Mouse (Mus musculus) liver, postnatal 0 days (tissue): Measurements from ENCODE around the gene Eif4g2. TPM values are rescaled to one million over a fixed set of nuclear protein-coding genes. Genes with fewer than 3 reads are reported as not detected.

Experiments used
- ATAC-seq: fragments of 200-750 bp; cut with Nextera tagmentation; 2 replicates; pipeline ENCODE4 v1.8.0; 2017; ENCODE audit warnings: mild to moderate bottlenecking, moderate library complexity
- DNase-seq: peaks from one replicate; pipeline ENCODE4 v3.0.0-alpha.2; 2016
- H3K27ac ChIP-seq: fragments of 300-500 bp; sonication (generic); 2 replicates; pipeline ENCODE4 v1.5.1; 2014; ENCODE audit warnings: antibody characterized with exemption, moderate library complexity, mild to moderate bottlenecking, low read depth
- H3K27me3 ChIP-seq: fragments of 300-500 bp; sonication (generic); 2 replicates; pipeline ENCODE4 v1.6.1; 2014; ENCODE audit warnings: low read length, control low read depth, mixed read lengths; ENCODE audit not compliant: insufficient read depth
- H3K36me3 ChIP-seq: fragments of 300-500 bp; sonication (generic); replicated peaks from 2 replicates; pipeline ENCODE4 v1.6.1; 2014; ENCODE audit warnings: mild to moderate bottlenecking, control low read depth, low read length, moderate library complexity, mixed read lengths; ENCODE audit not compliant: insufficient read depth
- H3K4me1 ChIP-seq: fragments of 300-500 bp; sonication (generic); 2 replicates; pipeline ENCODE4 v1.6.1; 2014; ENCODE audit warnings: antibody characterized with exemption, mild to moderate bottlenecking, control low read depth; ENCODE audit not compliant: insufficient read depth
- H3K4me2 ChIP-seq: fragments of 300-500 bp; sonication (generic); 2 replicates; pipeline ENCODE4 v1.6.1; 2014; ENCODE audit warnings: low read depth, mild to moderate bottlenecking, low read length, moderate library complexity, mixed read lengths
- H3K4me3 ChIP-seq: fragments of 300-500 bp; sonication (generic); 2 replicates; pipeline ENCODE4 v1.5.1; 2014; ENCODE audit warnings: low read depth, low read length
- H3K9ac ChIP-seq: fragments of 300-500 bp; sonication (generic); replicated peaks from 2 replicates; pipeline ENCODE4 v1.6.1; 2014; ENCODE audit warnings: mild to moderate bottlenecking, moderate library complexity
- H3K9me3 ChIP-seq: fragments of 300-500 bp; sonication (generic); 2 replicates; pipeline ENCODE4 v1.6.1; 2016; ENCODE audit warnings: mild to moderate bottlenecking, control low read depth, low read length, mixed read lengths
- CTCF ChIP-seq: sonication (generic); IDR thresholded peaks from 2 replicates; pipeline ENCODE4 v1.5.1; 2016; ENCODE audit warnings: antibody characterized with exemption, low read depth
- EP300 ChIP-seq: IDR thresholded peaks from 2 replicates; pipeline ENCODE4 v1.6.1; 2016; ENCODE audit warnings: antibody characterized with exemption, low read depth, mild to moderate bottlenecking
- WGBS: fragments of 180-500 bp; shearing (Covaris S2); extraction: QIAGEN DNeasy Blood & Tissue Kit; methylation state at CpG from one replicate; pipeline ENCODE4 v1.1.7; 2014; ENCODE audit not compliant: insufficient replicate concordance; 5-methylcytosine and 5-hydroxymethylcytosine counted together
- polyA plus RNA-seq: library from polyadenylated mRNA; unstranded; fragments of >200 nt; fragmentation: Nextera tagmentation; extraction: Ambion mirVana; gene quantifications from 2 replicates; pipeline ENCODE4 v1.2.1, GENCODE M21; 2015

Gene Eif4g2
- 182 and 200 TPM in 2 replicates for polyA plus RNA-seq

- peak; percentile 99 for DNase-seq
- Histone ChIP-seq H3K36me3 (peaks cover 31% of the 10 kb centered on the region), H3K27ac (peak within 1 kb of the TSS; percentile 100), H3K4me2 (peak within 1 kb of the TSS; percentile 77), H3K27me3 (no peaks in the 10 kb centered on the region), H3K9me3 (no peaks in the 10 kb centered on the region), H3K4me3 (peak within 1 kb of the TSS; percentile 100), H3K9ac (peak within 1 kb of the TSS; percentile 100), H3K4me1 (peaks cover 21% of the 10 kb centered on the region)
- WGBS: under 1% methylated on average over 61 of the region's 70 CpGs
- TF ChIP-seq CTCF (no peak), EP300 (peak; percentile 11; the same call in 1 of the 2 replicates)
- ATAC-seq: peak; percentile 95
These were observed at the start of gene Eif4g2 for GRCm38 (mm10) chr7:111082822-111083732. TSS of gene Eif4g2 (minus strand) at chr7:111083030.

GRCm38 (mm10) chr7:111132596-111132995, 49.8 kb upstream of the Eif4g2 start:
- Histone ChIP-seq H3K36me3 (no peaks in the 10 kb centered on the region), H3K4me2 (no peak overlapping the region), H3K27me3 (no peaks in the 10 kb centered on the region), H3K9ac (no peak overlapping the region), H3K9me3 (no peaks in the 10 kb centered on the region), H3K4me3 (no peak overlapping the region), H3K27ac (no peak overlapping the region), H3K4me1 (peaks cover 18% of the 10 kb centered on the region)
- no peak for ATAC-seq
- DNase-seq: no peak
- WGBS: 54% methylated on average over 2 of the region's 2 CpGs
- TF ChIP-seq CTCF (no peak), EP300 (no peak)

- Histone ChIP-seq H3K4me2 (no peak overlapping the region), H3K4me1 (peaks cover 13% of the 10 kb centered on the region), H3K4me3 (no peak overlapping the region), H3K9me3 (no peaks in the 10 kb centered on the region), H3K27me3 (no peaks in the 10 kb centered on the region), H3K9ac (no peak overlapping the region), H3K36me3 (no peaks in the 10 kb centered on the region), H3K27ac (no peak overlapping the region)
- DNase-seq: no peak
- ATAC-seq: no peak
- TF ChIP-seq CTCF (no peak), EP300 (no peak)
- WGBS: 75% methylated on average over 3 of the region's 3 CpGs
These were observed 44.0 kb upstream of the Eif4g2 start for GRCm38 (mm10) chr7:111126636-111127395.

DNA sequence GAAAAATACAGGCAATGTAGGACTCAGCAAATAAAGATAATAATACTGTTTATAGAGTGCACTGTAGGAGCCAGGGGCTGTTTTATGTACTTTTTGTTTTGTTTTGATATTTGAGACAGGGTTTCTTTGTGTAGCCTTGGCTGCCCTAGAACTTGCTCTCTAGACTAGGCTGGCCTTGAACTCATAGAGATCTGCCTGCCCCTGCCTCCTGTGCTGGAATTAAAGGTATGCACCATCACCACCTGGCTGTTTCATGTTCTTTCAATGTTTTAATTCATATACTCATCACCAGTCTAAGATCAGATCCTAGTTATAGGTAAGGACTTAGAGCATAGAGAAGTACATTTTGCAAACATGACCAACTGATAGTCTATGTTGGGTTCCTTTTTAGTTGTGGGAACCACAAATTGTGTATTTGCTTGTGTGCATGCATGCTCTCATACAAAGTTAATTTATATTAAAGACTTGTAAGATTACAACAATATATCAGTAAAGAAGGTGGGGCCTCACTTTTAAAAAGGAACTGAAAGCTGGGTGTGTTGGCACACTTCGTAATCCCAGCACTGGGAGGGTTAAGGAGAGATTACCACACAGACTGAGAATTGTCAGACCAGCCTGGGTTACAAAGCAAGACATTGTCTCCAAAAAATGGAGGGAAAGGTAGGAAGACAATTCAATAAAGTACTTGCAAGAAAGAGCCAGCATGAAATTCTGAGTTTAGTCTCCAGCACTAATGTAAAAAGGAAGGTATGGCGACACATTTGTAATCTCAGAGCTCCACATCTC, 41.1 kb upstream of the Eif4g2 start:
- Histone ChIP-seq H3K27me3 (no peaks in the 10 kb centered on the region), H3K4me2 (peak overlapping the region; percentile 50; the same call in 1 of the 2 replicates), H3K4me1 (peaks cover 19% of the 10 kb centered on the region), H3K36me3 (0 out of 2 replicates have a peak, but pooled peaks cover 3% of the 10 kb centered on the region), H3K27ac (no peak overlapping the region), H3K4me3 (no peak overlapping the region), H3K9me3 (no peaks in the 10 kb centered on the region), H3K9ac (no peak overlapping the region)
- ATAC-seq (no peak), DNase-seq (no peak)
- TF ChIP-seq EP300 (no peak), CTCF (no peak)
- WGBS: 74% methylated on average over 2 of the region's 2 CpGs

- peak overlapping the region; percentile 91 for H3K27ac ChIP-seq
- TF ChIP-seq EP300 (0 out of 2 replicates have a peak, but pooled peaks have one; percentile 52), CTCF (no peak)
- DNase-seq (peak; percentile 96), ATAC-seq (peak; percentile 99)
- 0 out of 2 replicates have a peak, but pooled peaks cover 3% of the 10 kb centered on the region for H3K36me3 ChIP-seq
- no peaks in the 10 kb centered on the region for H3K27me3 ChIP-seq
- peak overlapping the region; percentile 89 for H3K4me2 ChIP-seq
- H3K4me3 ChIP-seq: peak overlapping the region; percentile 76
- peak overlapping the region; percentile 77 for H3K9ac ChIP-seq
- H3K9me3 ChIP-seq: no peaks in the 10 kb centered on the region
- under 1% methylated on average over 44 of the region's 44 CpGs for WGBS
- H3K4me1 ChIP-seq: peaks cover 19% of the 10 kb centered on the region
These were observed 39.8 kb upstream of the Eif4g2 start for GRCm38 (mm10) chr7:111122531-111123130.
